Mouse (Mus musculus) CD4-positive helper T cell, adult 2 months (primary cell): ENCODE measurements around the gene AW551984.

Experiments used
- DNase-seq: peaks from one replicate; pipeline ENCODE4 v3.0.0-alpha.2; 2012; ENCODE audit warnings: low read depth, missing footprints, low spot score

The AW551984 gene

GRCm38 (mm10) chr9:39603999-39604453, at the start of gene AW551984:
AW551984 (minus strand) TSS chr9:39604403.
- no peak for DNase-seq

GRCm38 (mm10) chr9:39647382-39647781, 43.2 kb upstream of the AW551984 start:
- DNase-seq: no peak

GRCm38 (mm10) chr9:39644785-39645184, 40.6 kb upstream of the AW551984 start, which contains the start of gene Olfr961:
Olfr961 (plus strand) TSS chr9:39645085.
- no peak for DNase-seq

GRCm38 (mm10) chr9:39633913-39634594, 29.9 kb upstream of the AW551984 start:
- no peak for DNase-seq

GRCm38 (mm10) chr9:39629069-39629468, 24.9 kb upstream of the AW551984 start:
- DNase-seq: no peak

- no peak for DNase-seq
These were observed 20.5 kb upstream of the AW551984 start for GRCm38 (mm10) chr9:39624711-39625110.

GRCm38 (mm10) chr9:39623783-39624182, 19.6 kb upstream of the AW551984 start:
- no peak for DNase-seq

GRCm38 (mm10) chr9:39621073-39621472, 16.9 kb upstream of the AW551984 start, which contains the start of gene Olfr960:
Olfr960 (plus strand) TSS chr9:39621373.
- no peak for DNase-seq

GRCm38 (mm10) chr9:39611953-39612352, 7.8 kb upstream of the AW551984 start:
- no peak for DNase-seq

- DNase-seq: no peak
These were observed 6.2 kb upstream of the AW551984 start, which contains the start of gene Olfr148 for GRCm38 (mm10) chr9:39610355-39610754. Olfr148 (plus strand) TSS chr9:39610655.

- DNase-seq: no peak
These were observed 4.3 kb upstream of the AW551984 start for GRCm38 (mm10) chr9:39608497-39608896.

- no peak for DNase-seq
These were observed 814 bp downstream of the AW551984 start for GRCm38 (mm10) chr9:39603333-39603845.

- no peak for DNase-seq
These were observed 1.5 kb downstream of the AW551984 start for GRCm38 (mm10) chr9:39602536-39603332.

- no peak for DNase-seq
These were observed 27.2 kb downstream of the AW551984 start for GRCm38 (mm10) chr9:39577050-39577449.

- no peak for DNase-seq
These were observed 28.7 kb downstream of the AW551984 start, which contains the start of gene Olfr959 for GRCm38 (mm10) chr9:39575469-39575868. Olfr959 (minus strand) TSS chr9:39575569.

- DNase-seq: no peak
These were observed 45.9 kb downstream of the AW551984 start for GRCm38 (mm10) chr9:39558349-39558647.

- DNase-seq: no peak
These were observed 46.5 kb downstream of the AW551984 start for GRCm38 (mm10) chr9:39557529-39558348.

GRCm38 (mm10) chr9:39553946-39554345, 50.3 kb downstream of the AW551984 start, which contains the start of gene Olfr958:
Olfr958 (minus strand) TSS chr9:39554054.
- DNase-seq: no peak

GRCm38 (mm10) chr9:39550806-39551205, 53.4 kb downstream of the AW551984 start:
- DNase-seq: no peak
